Mouse (Mus musculus): ENCODE data around the gene Arf3. TPM values are rescaled to one million over a fixed set of nuclear protein-coding genes. Genes with fewer than 3 reads are reported as not detected.
A peak's percentile ranks its signal among the peaks of the same experiment; 100 is the strongest.

The Arf3 gene
- polyA plus RNA-seq, 1 experiment from 2014 or later: 22.8 TPM

- Histone ChIP-seq H3K36me3 (ENCODE audit: control insufficient read depth, insufficient read depth, low read length) (no peaks in the 10 kb centered on the region), H3K9ac (ENCODE audit: low read depth, low read length) (no peak overlapping the region)
- WGBS (ENCODE audit: insufficient replicate concordance): 2% methylated on average over 75 of the region's 75 CpGs
These were observed 29.4 kb upstream of the Arf3 start for GRCm38 (mm10) chr15:98792233-98793020.

DNA sequence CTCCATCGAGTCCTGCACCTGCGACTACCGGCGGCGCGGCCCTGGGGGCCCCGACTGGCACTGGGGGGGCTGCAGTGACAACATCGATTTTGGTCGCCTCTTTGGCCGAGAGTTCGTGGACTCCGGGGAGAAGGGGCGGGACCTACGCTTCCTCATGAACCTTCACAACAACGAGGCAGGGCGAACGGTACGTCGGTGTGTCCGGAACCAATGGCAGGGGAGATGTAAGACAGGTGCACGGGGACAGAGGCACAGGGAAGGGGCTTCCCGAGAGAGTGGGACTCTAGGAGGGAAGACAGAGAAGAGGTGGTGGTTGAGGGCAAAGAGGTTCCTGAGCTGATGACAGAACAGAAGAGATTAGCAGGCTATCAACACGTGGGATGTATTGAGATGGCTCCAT lies 28.8 kb upstream of the Arf3 start:
- Histone ChIP-seq H3K9ac (ENCODE audit: low read depth, low read length) (no peak overlapping the region), H3K27ac (ENCODE audit: low read depth, low read length) (no peak overlapping the region), H3K4me2 (peak overlapping the region; percentile 16; the same call in 1 of the 2 replicates), H3K4me3 (ENCODE audit: low read depth, low read length) (peak overlapping the region; percentile 31; the same call in 1 of the 2 replicates), H3K4me1 (ENCODE audit: control insufficient read depth, insufficient read depth, low read length) (peaks cover 17% of the 10 kb centered on the region), H3K9me3 (replicated peaks; ENCODE audit: control insufficient read depth, low read length) (no peaks in the 10 kb centered on the region), H3K27me3 (ENCODE audit: control insufficient read depth, insufficient read depth, low read length) (peaks cover 96% of the 10 kb centered on the region), H3K36me3 (ENCODE audit: control insufficient read depth, insufficient read depth, low read length) (no peaks in the 10 kb centered on the region)
- ATAC-seq (replicated peaks; ENCODE audit: insufficient number of reproducible peaks, low FRiP score, low TSS enrichment): no peak
- WGBS (ENCODE audit: insufficient replicate concordance): 2% methylated on average over 23 of the region's 23 CpGs

More at GRCm38 (mm10) chr15:98792233-98793020, 29.4 kb upstream of the Arf3 start:
- Histone ChIP-seq H3K27me3 (ENCODE audit: control insufficient read depth, insufficient read depth, low read length) (peaks cover 99% of the 10 kb centered on the region), H3K4me3 (ENCODE audit: low read depth, low read length) (peak overlapping the region; percentile 22), H3K27ac (ENCODE audit: low read depth, low read length) (no peak overlapping the region), H3K4me1 (ENCODE audit: control insufficient read depth, insufficient read depth, low read length) (peaks cover 19% of the 10 kb centered on the region), H3K4me2 (peak overlapping the region; percentile 48), H3K9me3 (replicated peaks; ENCODE audit: control insufficient read depth, low read length) (no peaks in the 10 kb centered on the region)
- no peak for ATAC-seq (replicated peaks; ENCODE audit: insufficient number of reproducible peaks, low FRiP score, low TSS enrichment)

DNA sequence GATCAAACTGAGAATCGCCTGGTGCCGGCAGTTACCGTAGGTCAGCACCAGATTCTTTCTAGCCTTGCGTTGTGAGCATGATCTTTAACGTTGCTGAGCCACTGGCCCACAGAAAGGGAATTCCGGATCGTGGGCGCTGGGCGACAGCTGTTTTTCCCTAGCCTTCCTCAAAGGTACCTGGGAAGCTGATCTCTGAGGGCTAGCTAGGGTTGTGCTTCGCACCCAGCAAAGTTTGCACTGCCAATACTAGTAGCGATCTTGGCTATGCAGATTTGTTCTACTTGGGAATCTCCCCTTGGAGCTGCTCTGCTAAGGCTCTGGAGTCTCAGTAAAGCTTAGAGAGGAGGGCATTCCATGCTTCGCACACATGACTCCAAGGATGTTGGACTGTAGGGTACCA lies 28.2 kb upstream of the Arf3 start:
- WGBS (ENCODE audit: insufficient replicate concordance): 2% methylated on average over 12 of the region's 12 CpGs
- Histone ChIP-seq H3K27ac (ENCODE audit: low read depth, low read length) (no peak overlapping the region), H3K9me3 (replicated peaks; ENCODE audit: control insufficient read depth, low read length) (no peaks in the 10 kb centered on the region), H3K9ac (ENCODE audit: low read depth, low read length) (no peak overlapping the region), H3K4me2 (peak overlapping the region; percentile 51), H3K4me1 (ENCODE audit: control insufficient read depth, insufficient read depth, low read length) (peaks cover 11% of the 10 kb centered on the region), H3K4me3 (ENCODE audit: low read depth, low read length) (peak overlapping the region; percentile 31), H3K27me3 (ENCODE audit: control insufficient read depth, insufficient read depth, low read length) (peaks cover 95% of the 10 kb centered on the region), H3K36me3 (ENCODE audit: control insufficient read depth, insufficient read depth, low read length) (no peaks in the 10 kb centered on the region)
- ATAC-seq (replicated peaks; ENCODE audit: insufficient number of reproducible peaks, low FRiP score, low TSS enrichment): no peak

DNA sequence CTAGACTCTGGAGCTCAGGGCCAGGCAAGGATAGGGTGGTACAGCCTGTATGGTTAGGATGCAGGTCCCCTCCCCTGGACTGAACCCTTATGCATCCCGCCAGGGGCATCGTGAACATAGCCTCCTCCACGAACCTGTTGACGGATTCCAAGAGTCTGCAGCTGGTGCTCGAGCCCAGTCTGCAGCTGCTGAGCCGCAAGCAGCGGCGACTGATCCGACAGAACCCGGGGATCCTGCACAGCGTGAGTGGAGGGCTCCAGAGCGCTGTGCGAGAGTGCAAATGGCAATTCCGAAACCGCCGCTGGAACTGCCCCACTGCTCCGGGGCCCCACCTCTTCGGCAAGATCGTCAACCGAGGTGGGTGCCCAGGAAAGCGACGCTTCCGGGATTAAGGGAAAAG lies 27.7 kb upstream of the Arf3 start:
- peak overlapping the region; percentile 51 for H3K4me2 ChIP-seq
- H3K27ac ChIP-seq (ENCODE audit: low read depth, low read length): no peak overlapping the region
- peaks cover 11% of the 10 kb centered on the region for H3K4me1 ChIP-seq (ENCODE audit: control insufficient read depth, insufficient read depth, low read length)
- H3K27me3 ChIP-seq (ENCODE audit: control insufficient read depth, insufficient read depth, low read length): peaks cover 91% of the 10 kb centered on the region
- WGBS (ENCODE audit: insufficient replicate concordance): under 1% methylated on average over 23 of the region's 23 CpGs
- ATAC-seq (replicated peaks; ENCODE audit: insufficient number of reproducible peaks, low FRiP score, low TSS enrichment): no peak
- H3K36me3 ChIP-seq (ENCODE audit: control insufficient read depth, insufficient read depth, low read length): no peaks in the 10 kb centered on the region
- no peak overlapping the region for H3K9ac ChIP-seq (ENCODE audit: low read depth, low read length)
- no peaks in the 10 kb centered on the region for H3K9me3 ChIP-seq (replicated peaks; ENCODE audit: control insufficient read depth, low read length)
- H3K4me3 ChIP-seq (ENCODE audit: low read depth, low read length): peak overlapping the region; percentile 31

DNA sequence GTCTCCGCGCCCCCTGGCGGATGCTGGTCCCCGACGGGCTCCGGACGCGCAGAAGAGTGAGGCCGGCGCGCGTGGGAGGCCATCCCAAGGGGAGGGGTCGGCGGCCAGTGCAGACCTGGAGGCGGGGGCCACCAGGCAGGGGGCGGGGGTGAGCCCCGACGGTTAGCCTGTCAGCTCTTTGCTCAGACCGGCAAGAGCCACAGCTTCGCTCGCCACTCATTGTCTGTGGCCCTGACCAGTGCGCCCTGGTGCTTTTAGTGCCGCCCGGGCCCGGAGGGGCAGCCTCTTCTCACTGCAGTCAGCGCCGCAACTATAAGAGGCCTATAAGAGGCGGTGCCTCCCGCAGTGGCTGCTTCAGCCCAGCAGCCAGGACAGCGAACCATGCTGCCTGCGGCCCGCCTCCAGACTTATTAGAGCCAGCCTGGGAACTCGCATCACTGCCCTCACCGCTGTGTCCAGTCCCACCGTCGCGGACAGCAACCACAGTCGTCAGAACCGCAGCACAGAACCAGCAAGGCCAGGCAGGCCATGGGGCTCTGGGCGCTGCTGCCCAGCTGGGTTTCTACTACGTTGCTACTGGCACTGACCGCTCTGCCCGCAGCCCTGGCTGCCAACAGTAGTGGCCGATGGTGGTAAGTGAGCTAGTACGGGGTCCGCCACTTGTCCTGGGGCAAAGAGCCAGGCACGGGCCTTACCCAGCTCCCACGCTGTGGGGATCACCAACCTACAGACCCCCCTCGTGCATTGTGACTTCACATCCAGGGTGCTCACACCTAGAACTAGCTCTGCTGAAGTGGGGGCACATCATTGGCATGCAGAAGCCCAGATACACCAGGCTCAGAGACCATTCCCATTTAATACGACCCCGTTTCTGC lies 26.9 kb upstream of the Arf3 start, which contains the start of gene Wnt1:
Wnt1 (plus strand) TSS at position 197 of the 875 bp plus-strand sequence.
- ATAC-seq (replicated peaks; ENCODE audit: insufficient number of reproducible peaks, low FRiP score, low TSS enrichment): 0 out of 2 replicates have a peak, but pooled peaks have one; percentile 39
- peaks cover 11% of the 10 kb centered on the region for H3K4me1 ChIP-seq (ENCODE audit: control insufficient read depth, insufficient read depth, low read length)
- H3K27ac ChIP-seq (ENCODE audit: low read depth, low read length): no peak within 1 kb of the TSS
- 3% methylated on average over 51 of the region's 51 CpGs for WGBS (ENCODE audit: insufficient replicate concordance)
- H3K9ac ChIP-seq (ENCODE audit: low read depth, low read length): no peak within 1 kb of the TSS
- peak within 1 kb of the TSS; percentile 31 for H3K4me3 ChIP-seq (ENCODE audit: low read depth, low read length)
- no peaks in the 10 kb centered on the region for H3K9me3 ChIP-seq (replicated peaks; ENCODE audit: control insufficient read depth, low read length)
- H3K36me3 ChIP-seq (ENCODE audit: control insufficient read depth, insufficient read depth, low read length): no peaks in the 10 kb centered on the region
- peak within 1 kb of the TSS; percentile 51 for H3K4me2 ChIP-seq
- peaks cover 83% of the 10 kb centered on the region for H3K27me3 ChIP-seq (ENCODE audit: control insufficient read depth, insufficient read depth, low read length)

DNA sequence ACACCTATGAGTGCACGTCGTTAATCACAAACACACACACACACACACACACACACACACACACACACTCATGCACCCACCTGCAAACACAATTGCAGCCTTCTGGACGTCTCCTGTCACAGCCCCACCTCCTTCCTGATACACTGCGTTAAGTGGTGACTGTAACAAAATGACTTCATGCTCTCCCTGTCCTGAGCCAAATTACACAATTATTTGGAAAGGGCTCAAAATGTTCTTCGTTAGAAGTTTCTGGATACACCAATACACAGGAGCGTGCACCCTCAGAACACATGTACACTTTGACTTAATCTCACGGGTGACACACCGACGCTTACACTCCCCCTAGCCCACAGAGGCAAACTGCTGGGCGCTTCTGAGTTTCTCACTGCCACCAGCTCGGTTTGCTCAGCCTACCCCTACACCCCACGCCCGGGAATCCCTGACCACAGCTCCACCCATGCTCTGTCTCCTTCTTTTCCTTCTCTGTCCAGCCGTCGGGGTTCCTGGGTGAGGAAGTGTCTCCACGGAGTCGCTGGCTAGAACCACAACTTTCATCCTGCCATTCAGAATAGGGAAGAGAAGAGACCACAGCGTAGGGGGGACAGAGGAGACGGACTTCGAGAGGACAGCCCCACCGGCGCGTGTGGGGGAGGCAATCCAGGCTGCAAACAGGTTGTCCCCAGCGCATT lies 26.1 kb upstream of the Arf3 start:
- peak overlapping the region; percentile 48 for H3K4me2 ChIP-seq
- H3K27ac ChIP-seq (ENCODE audit: low read depth, low read length): no peak overlapping the region
- peaks cover 76% of the 10 kb centered on the region for H3K27me3 ChIP-seq (ENCODE audit: control insufficient read depth, insufficient read depth, low read length)
- no peaks in the 10 kb centered on the region for H3K36me3 ChIP-seq (ENCODE audit: control insufficient read depth, insufficient read depth, low read length)
- ATAC-seq (replicated peaks; ENCODE audit: insufficient number of reproducible peaks, low FRiP score, low TSS enrichment): no peak
- H3K9me3 ChIP-seq (replicated peaks; ENCODE audit: control insufficient read depth, low read length): no peaks in the 10 kb centered on the region
- peaks cover 11% of the 10 kb centered on the region for H3K4me1 ChIP-seq (ENCODE audit: control insufficient read depth, insufficient read depth, low read length)
- H3K4me3 ChIP-seq (ENCODE audit: low read depth, low read length): peak overlapping the region; percentile 20
- WGBS (ENCODE audit: insufficient replicate concordance): 16% methylated on average over 24 of the region's 24 CpGs
- no peak overlapping the region for H3K9ac ChIP-seq (ENCODE audit: low read depth, low read length)

DNA sequence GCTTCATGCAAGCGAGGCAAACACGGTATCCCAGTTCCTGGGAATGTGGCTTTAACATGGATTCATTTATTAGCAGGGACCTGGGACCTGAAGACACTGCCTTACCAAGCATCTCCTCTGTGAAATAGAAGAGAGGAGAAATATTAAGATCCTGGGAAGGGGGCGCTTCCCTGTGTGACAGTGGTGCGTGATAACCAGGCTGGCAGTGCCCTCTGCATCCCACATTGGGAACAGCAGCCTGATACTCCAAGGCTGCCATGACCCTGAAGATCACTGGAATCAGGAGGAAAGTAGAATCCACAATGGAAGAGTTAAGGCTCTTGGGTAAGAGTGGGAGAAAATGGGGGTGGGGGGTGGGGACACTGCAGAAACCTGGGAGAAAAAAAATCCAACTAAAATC lies 24.9 kb upstream of the Arf3 start:
- H3K27me3 ChIP-seq (ENCODE audit: control insufficient read depth, insufficient read depth, low read length): peaks cover 66% of the 10 kb centered on the region
- ATAC-seq (replicated peaks; ENCODE audit: insufficient number of reproducible peaks, low FRiP score, low TSS enrichment): no peak
- H3K4me2 ChIP-seq: no peak overlapping the region
- 28% methylated on average over 4 of the region's 4 CpGs for WGBS (ENCODE audit: insufficient replicate concordance)
- H3K4me3 ChIP-seq (ENCODE audit: low read depth, low read length): no peak overlapping the region
- H3K4me1 ChIP-seq (ENCODE audit: control insufficient read depth, insufficient read depth, low read length): peaks cover 11% of the 10 kb centered on the region
- no peaks in the 10 kb centered on the region for H3K36me3 ChIP-seq (ENCODE audit: control insufficient read depth, insufficient read depth, low read length)
- H3K9ac ChIP-seq (ENCODE audit: low read depth, low read length): no peak overlapping the region
- no peak overlapping the region for H3K27ac ChIP-seq (ENCODE audit: low read depth, low read length)
- no peaks in the 10 kb centered on the region for H3K9me3 ChIP-seq (replicated peaks; ENCODE audit: control insufficient read depth, low read length)

DNA sequence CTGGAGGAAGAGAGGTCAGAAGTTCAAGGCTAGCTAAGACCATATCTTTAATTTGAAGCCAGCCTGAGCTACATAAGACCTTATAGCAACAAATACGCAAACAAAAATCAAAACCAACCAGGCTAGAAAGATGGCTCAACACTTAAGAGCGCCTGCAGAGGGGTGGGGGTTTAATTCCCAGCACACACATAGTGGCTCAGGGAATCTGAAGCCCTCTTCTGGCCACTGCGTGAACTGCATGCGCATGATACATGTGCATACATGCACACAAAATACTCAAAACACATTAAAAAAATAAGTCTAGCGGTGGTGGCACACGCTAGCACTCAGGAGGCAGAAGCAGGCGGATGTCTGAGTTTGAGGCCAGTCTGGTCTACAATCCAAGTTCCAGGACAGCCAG lies 22.7 kb upstream of the Arf3 start:
- peaks cover 2% of the 10 kb centered on the region for H3K4me1 ChIP-seq (ENCODE audit: control insufficient read depth, insufficient read depth, low read length)
- no peak for ATAC-seq (replicated peaks; ENCODE audit: insufficient number of reproducible peaks, low FRiP score, low TSS enrichment)
- no peak overlapping the region for H3K4me2 ChIP-seq
- WGBS (ENCODE audit: insufficient replicate concordance): 35% methylated on average over 7 of the region's 7 CpGs
- H3K4me3 ChIP-seq (ENCODE audit: low read depth, low read length): no peak overlapping the region
- no peak overlapping the region for H3K9ac ChIP-seq (ENCODE audit: low read depth, low read length)
- H3K36me3 ChIP-seq (ENCODE audit: control insufficient read depth, insufficient read depth, low read length): no peaks in the 10 kb centered on the region
- no peak overlapping the region for H3K27ac ChIP-seq (ENCODE audit: low read depth, low read length)
- no peaks in the 10 kb centered on the region for H3K9me3 ChIP-seq (replicated peaks; ENCODE audit: control insufficient read depth, low read length)
- H3K27me3 ChIP-seq (ENCODE audit: control insufficient read depth, insufficient read depth, low read length): peaks cover 61% of the 10 kb centered on the region
